Mouse (Mus musculus): ENCODE measurements around the gene Rnf123.

DNA sequence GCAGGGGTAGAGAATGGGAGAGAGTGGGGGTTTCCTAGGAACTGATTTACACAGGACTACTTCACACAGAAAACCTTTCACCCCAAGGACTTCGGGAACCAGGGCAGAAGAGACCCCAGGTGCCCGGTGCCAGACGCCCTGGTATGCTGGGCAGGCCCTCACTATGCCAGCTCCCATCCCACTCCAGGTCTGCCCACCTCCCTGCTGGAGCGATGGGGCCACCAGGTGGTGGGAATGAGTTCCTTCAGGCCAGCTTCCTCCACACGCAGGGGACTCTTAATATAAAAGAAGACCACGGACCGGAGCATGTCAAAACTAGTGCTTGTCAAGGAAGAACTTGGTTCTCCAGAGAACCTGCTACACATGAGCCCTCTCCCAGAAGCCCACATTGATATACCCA is 15.9 kb downstream of the Rnf123 start:
- TF ChIP-seq CTCF (IDR thresholded peaks at IDR 0.05; ENCODE audit: insufficient read depth, low read depth, low read length) (no peak), POLR2A (IDR thresholded peaks at IDR 0.05; ENCODE audit: insufficient read depth, low read depth, low read length) (no peak)

Data from olfactory bulb, adult 2 months (tissue).